Comparison of ENCODE assay signal across 8 mouse cellular contexts in genomic region chr13:117023346-117024050, GRCm38 (mm10). TPM values are rescaled to one million over a fixed set of nuclear protein-coding genes. Genes with fewer than 3 reads are reported as not detected.
DNase-seq lines count a peak whose midpoint lies in the region; ATAC-seq lines count a peak whose summit lies in the region.

No protein-coding gene starts in this region.

- WGBS in forebrain, embryonic 14.5 days: 15% methylated on average over 12 of the region's 12 CpGs
- WGBS in liver, embryonic 12.5 days (ENCODE audit: insufficient replicate concordance): 17% methylated on average over 12 of the region's 12 CpGs

- H3K36me3 ChIP-seq in forebrain, embryonic 14.5 days (ENCODE audit: control insufficient read depth, insufficient read depth, low read length): no peaks in the 10 kb centered on the region
- H3K36me3 ChIP-seq in liver, embryonic 12.5 days: no peaks in the 10 kb centered on the region

- peak; percentile 20 for DNase-seq in embryo, embryonic 10 days (ENCODE audit: low spot score)
- no peak for DNase-seq in embryo, embryonic 9.5 days (ENCODE audit: extremely low spot score)
- peak; percentile 5 for DNase-seq in 3134 (ENCODE audit: extremely low read depth, insufficient read length, low spot score)
- peak; percentile 34 for DNase-seq in forebrain, embryonic 14.5 days (ENCODE audit: low spot score)
- DNase-seq in telencephalon, adult 2 months (ENCODE audit: low read depth, low spot score): peak; percentile 10

- ATAC-seq in forebrain, embryonic 14.5 days: no peak
- ATAC-seq in liver, embryonic 12.5 days: no peak
- ATAC-seq in erythroid progenitor cell, adult 5-6 weeks (replicated peaks; ENCODE audit: low FRiP score, poor library complexity, severe bottlenecking): no peak
- no peak for ATAC-seq in erythroblast, adult 5-6 weeks (replicated peaks; ENCODE audit: low FRiP score, poor library complexity, severe bottlenecking)

- H3K27ac ChIP-seq in forebrain, embryonic 14.5 days (ENCODE audit: low read depth, low read length): no peak overlapping the region; the same call in 1 of the 2 replicates
- H3K27ac ChIP-seq in liver, embryonic 12.5 days: no peak overlapping the region

- peak overlapping the region; percentile 95 for H3K9ac ChIP-seq in forebrain, embryonic 14.5 days (ENCODE audit: low read length)
- no peak overlapping the region for H3K9ac ChIP-seq in liver, embryonic 12.5 days

- no peaks in the 10 kb centered on the region for H3K9me3 ChIP-seq in forebrain, embryonic 14.5 days (replicated peaks; ENCODE audit: control insufficient read depth, low read length)
- H3K9me3 ChIP-seq in liver, embryonic 12.5 days (replicated peaks): no peaks in the 10 kb centered on the region

- H3K4me3 ChIP-seq in forebrain, embryonic 14.5 days (ENCODE audit: low read depth, low read length): peak overlapping the region; percentile 77
- peak overlapping the region; percentile 61 for H3K4me3 ChIP-seq in liver, embryonic 12.5 days

- peak overlapping the region; percentile 83 for H3K4me2 ChIP-seq in forebrain, embryonic 14.5 days (ENCODE audit: low read length)
- H3K4me2 ChIP-seq in liver, embryonic 12.5 days: peak overlapping the region; percentile 80

- H3K4me1 ChIP-seq in forebrain, embryonic 14.5 days (ENCODE audit: control insufficient read depth, insufficient read depth, low read length): peaks cover 3% of the 10 kb centered on the region; the same call in 1 of the 2 replicates
- peaks cover 15% of the 10 kb centered on the region for H3K4me1 ChIP-seq in liver, embryonic 12.5 days

- no peaks in the 10 kb centered on the region for H3K27me3 ChIP-seq in forebrain, embryonic 14.5 days (replicated peaks; ENCODE audit: control insufficient read depth, insufficient read depth, low read length)
- peaks cover 50% of the 10 kb centered on the region for H3K27me3 ChIP-seq in liver, embryonic 12.5 days (replicated peaks)

RNA-seq across cellular contexts. Expression of gene Parp8, which starts 1.8 kb away (rescaled TPM):
- 16.0 and 21.0 TPM in 2 replicates for polyA plus RNA-seq in forebrain, embryonic 14.5 days (2014; fragmentation: Nextera tagmentation; extraction: Ambion mirVana)
- 3.9 TPM in 2 replicates for polyA plus RNA-seq in liver, embryonic 12.5 days (2016; fragmentation: Nextera tagmentation; extraction: Ambion mirVana)
- total RNA-seq in erythroid progenitor cell, adult 5-6 weeks (2015; ENCODE audit: low replicate concordance): 9.7 and 22.6 TPM in 2 replicates
- total RNA-seq in erythroid progenitor cell, adult 5-6 weeks (2017; ENCODE audit: low replicate concordance): 7.1 and 11.2 TPM in 2 replicates
- total RNA-seq in erythroblast, adult 5-6 weeks (2015; ENCODE audit: low replicate concordance): 15.7 and 16.9 TPM in 2 replicates
- total RNA-seq in erythroblast, adult 5-6 weeks (2017; ENCODE audit: low replicate concordance): 14.5 and 14.7 TPM in 2 replicates
